Mouse (Mus musculus) heart, embryonic 12.5 days (tissue): ENCODE measurements at regions not wholly inside any gene's neighbourhood (a gene's known extent, or its start where the extent isn't known, plus 50 kb on each side); places are given as distances from the start of the nearest gene placed in this dataset.

Experiments used
- ATAC-seq: fragments of 200-750 bp; cut with Nextera tagmentation; 2 replicates; pipeline ENCODE4 v1.8.0; 2017; ENCODE audit warnings: moderate TSS enrichment, moderate library complexity; ENCODE audit not compliant: insufficient number of reproducible peaks, low FRiP score
- H3K27ac ChIP-seq: fragments of 300-500 bp; sonication (generic); 2 replicates; pipeline ENCODE4 v1.5.1; 2016; ENCODE audit warnings: mild to moderate bottlenecking, moderate library complexity; ENCODE audit not compliant: poor library complexity, severe bottlenecking
- H3K27me3 ChIP-seq: fragments of 300-500 bp; sonication (generic); replicated peaks from 2 replicates; pipeline ENCODE4 v1.6.1; 2016; ENCODE audit warnings: mild to moderate bottlenecking, moderate library complexity
- H3K36me3 ChIP-seq: fragments of 300-500 bp; sonication (generic); 2 replicates; pipeline ENCODE4 v1.6.1; 2016; ENCODE audit warnings: mild to moderate bottlenecking, moderate library complexity
- H3K4me1 ChIP-seq: fragments of 300-500 bp; sonication (generic); replicated peaks from 2 replicates; pipeline ENCODE4 v1.6.1; 2016; ENCODE audit warnings: mild to moderate bottlenecking
- H3K4me2 ChIP-seq: fragments of 300-500 bp; sonication (generic); 2 replicates; pipeline ENCODE4 v1.6.1; 2016; ENCODE audit warnings: mild to moderate bottlenecking, moderate library complexity
- H3K4me3 ChIP-seq: fragments of 300-500 bp; sonication (generic); 2 replicates; pipeline ENCODE4 v1.5.1; 2016; ENCODE audit warnings: mild to moderate bottlenecking
- H3K9ac ChIP-seq: fragments of 300-500 bp; sonication (generic); 2 replicates; pipeline ENCODE4 v1.6.1; 2016; ENCODE audit warnings: mild to moderate bottlenecking, moderate library complexity
- H3K9me3 ChIP-seq: fragments of 300-500 bp; sonication (generic); replicated peaks from 2 replicates; pipeline ENCODE4 v1.6.1; 2016; ENCODE audit warnings: mild to moderate bottlenecking, moderate library complexity
- WGBS: fragments of 180-500 bp; shearing (Covaris S2); methylation state at CpG from one replicate; pipeline ENCODE4 v1.1.7; 2016; 5-methylcytosine and 5-hydroxymethylcytosine counted together

DNA sequence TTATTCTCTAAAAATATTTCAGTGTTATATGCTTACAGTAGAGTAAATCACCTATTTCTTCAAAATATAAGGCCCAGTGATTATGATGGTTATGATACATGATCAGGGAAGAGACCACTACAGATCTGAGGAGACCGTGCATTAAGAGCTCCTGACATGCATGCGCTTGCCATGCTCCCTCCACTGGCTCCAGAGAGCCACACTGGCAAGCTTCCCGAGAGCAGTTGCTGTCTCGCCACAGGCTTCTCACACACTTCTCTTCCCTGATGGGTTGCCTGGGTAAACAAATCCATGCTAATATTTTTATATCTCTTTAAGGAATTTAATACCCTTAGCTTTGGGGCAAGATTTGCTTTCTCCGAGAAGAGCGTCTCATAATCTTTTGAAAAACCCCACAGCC is 50.9 kb upstream of the Cntn1 start:
- H3K9ac ChIP-seq = no peak overlapping the region
- 79% methylated on average over 6 of the region's 6 CpGs for WGBS
- no peak overlapping the region for H3K4me2 ChIP-seq

More for the DNA sequence above, 50.9 kb upstream of the Cntn1 start:
- ATAC-seq = no peak
- no peak overlapping the region for H3K4me3 ChIP-seq
- no peaks in the 10 kb centered on the region for H3K9me3 ChIP-seq
- H3K4me1 ChIP-seq = no peaks in the 10 kb centered on the region
- H3K27ac ChIP-seq = no peak overlapping the region
- H3K27me3 ChIP-seq = no peaks in the 10 kb centered on the region
- no peaks in the 10 kb centered on the region for H3K36me3 ChIP-seq
